ENCODE assay signal across 14 mouse cellular contexts in genomic region chr7:49084768-49085167, GRCm38 (mm10).
DNase-seq lines count a peak whose midpoint lies in the region; ATAC-seq and TF ChIP-seq lines count a peak whose summit lies in the region.
"Had no signal": no experiment of that assay in that cellular context is flagged by ENCODE, and none has a peak within 500 bp of the region (broad histone marks: within the 10 kb centered on the region; RNA-seq: fewer than 3 reads in every experiment).

No protein-coding gene starts in this region.

- H3K27ac ChIP-seq in layer of hippocampus, adult 2 months, result peak overlapping the region; percentile 39; the same call in 1 of the 2 replicates
- H3K27ac ChIP-seq in forebrain, embryonic 16.5 days (ENCODE audit: low read length), result peak overlapping the region; percentile 6
- peak overlapping the region; percentile 74 for H3K27ac ChIP-seq in midbrain, embryonic 14.5 days (replicated peaks; ENCODE audit: low read depth, low read length)
- H3K27ac ChIP-seq: embryonic facial prominence, embryonic 15.5 days; lung, embryonic 15.5 days had no signal

- peaks cover 45% of the 10 kb centered on the region for H3K4me1 ChIP-seq in forebrain, embryonic 16.5 days (replicated peaks; ENCODE audit: control insufficient read depth, insufficient read depth, low read length)
- peaks cover 53% of the 10 kb centered on the region for H3K4me1 ChIP-seq in midbrain, embryonic 14.5 days (ENCODE audit: control insufficient read depth, insufficient read depth, low read length)
- H3K4me1 ChIP-seq: embryonic facial prominence, embryonic 15.5 days; lung, embryonic 15.5 days had no signal

- no peaks in the 10 kb centered on the region for H3K9me3 ChIP-seq in forebrain, embryonic 16.5 days (ENCODE audit: control insufficient read depth, low read length)
- H3K9me3 ChIP-seq in midbrain, embryonic 14.5 days (ENCODE audit: control insufficient read depth, low read length), result no peaks in the 10 kb centered on the region
- H3K9me3 ChIP-seq: embryonic facial prominence, embryonic 15.5 days; lung, embryonic 15.5 days had no signal

- H3K9ac ChIP-seq in forebrain, embryonic 16.5 days (replicated peaks; ENCODE audit: low read depth, low read length), result no peak overlapping the region
- no peak overlapping the region for H3K9ac ChIP-seq in midbrain, embryonic 14.5 days (replicated peaks; ENCODE audit: low read length)
- H3K9ac ChIP-seq: embryonic facial prominence, embryonic 15.5 days; lung, embryonic 15.5 days had no signal

- H3K4me2 ChIP-seq in forebrain, embryonic 16.5 days (ENCODE audit: low read length), result no peak overlapping the region
- H3K4me2 ChIP-seq in midbrain, embryonic 14.5 days (ENCODE audit: low read length), result peak overlapping the region; percentile 1; the same call in 1 of the 2 replicates
- H3K4me2 ChIP-seq: embryonic facial prominence, embryonic 15.5 days; lung, embryonic 15.5 days had no signal

- DNase-seq in embryo, embryonic 11 days, result peak; percentile 34
- DNase-seq in embryo, embryonic 10.5 days (ENCODE audit: low spot score), result no peak
- peak; percentile 26 to 54 for DNase-seq in layer of hippocampus, adult 2 months (ENCODE audit: low spot score in 2 of 2)
- DNase-seq in layer of hippocampus, postnatal 14 days (ENCODE audit: low spot score in 2 of 2), result no peak
- peak; percentile 57 for DNase-seq in midbrain, embryonic 14.5 days
- DNase-seq: adrenal gland, postnatal 36 days; kidney, postnatal 14 days; left cerebral cortex, postnatal 4 days; thymus, postnatal 4 days had no signal

- H3K36me3 ChIP-seq in forebrain, embryonic 16.5 days (ENCODE audit: control insufficient read depth, insufficient read depth), result no peaks in the 10 kb centered on the region
- H3K36me3 ChIP-seq in midbrain, embryonic 14.5 days (ENCODE audit: control insufficient read depth, insufficient read depth, low read length), result no peaks in the 10 kb centered on the region
- H3K36me3 ChIP-seq: embryonic facial prominence, embryonic 15.5 days; lung, embryonic 15.5 days had no signal

- TF ChIP-seq CTCF in layer of hippocampus, adult 2 months (conservative IDR thresholded peaks at IDR 0.05), result no peak

- no peaks in the 10 kb centered on the region for H3K27me3 ChIP-seq in forebrain, embryonic 16.5 days (replicated peaks; ENCODE audit: control insufficient read depth, insufficient read depth, low read length)
- H3K27me3 ChIP-seq in midbrain, embryonic 14.5 days (ENCODE audit: control insufficient read depth, insufficient read depth, low read length), result no peaks in the 10 kb centered on the region

- peak; percentile 36; the same call in 1 of the 2 replicates for ATAC-seq in forebrain, embryonic 16.5 days
- no peak for ATAC-seq in midbrain, embryonic 14.5 days (ENCODE audit: low FRiP score, low TSS enrichment)
- ATAC-seq in monocyte, adult 5-6 weeks (replicated peaks; ENCODE audit: insufficient number of reproducible peaks, low FRiP score, low TSS enrichment, poor library complexity, severe bottlenecking), result no peak
- ATAC-seq in inflammation-experienced regulatory T-cells, adult 6 months, result no peak

- no peak overlapping the region; the same call in 1 of the 2 replicates for H3K4me3 ChIP-seq in layer of hippocampus, adult 2 months
- H3K4me3 ChIP-seq in forebrain, embryonic 16.5 days (replicated peaks; ENCODE audit: low read length), result no peak overlapping the region
- H3K4me3 ChIP-seq in midbrain, embryonic 14.5 days (replicated peaks; ENCODE audit: low read depth, low read length), result no peak overlapping the region
- H3K4me3 ChIP-seq: embryonic facial prominence, embryonic 15.5 days; lung, embryonic 15.5 days had no signal

- 46% methylated on average over 8 of the region's 8 CpGs for WGBS in forebrain, embryonic 16.5 days
- WGBS in midbrain, embryonic 14.5 days, result 29% methylated on average over 8 of the region's 8 CpGs

Comparison
In these comparisons a context has a peak if more than half of its experiments do, and no peak if none do; other contexts are left out.
1. DNase-seq: peak in embryo, embryonic 11 days (single experiment), layer of hippocampus, adult 2 months (2 of 2) and midbrain, embryonic 14.5 days (single experiment); none in embryo, embryonic 10.5 days (single experiment) and layer of hippocampus, postnatal 14 days (0 of 2).
2. H3K27ac ChIP-seq: peak in every context shown above with its lines; median percentile 74 in midbrain, embryonic 14.5 days; 39 in layer of hippocampus, adult 2 months; 6 in forebrain, embryonic 16.5 days.